Mouse (Mus musculus): ENCODE measurements around the gene Gm17617.
"Not testable (repeated sequence)": the region's sequence is repeated elsewhere in the genome, so short reads cannot be mapped to it uniquely, and the experiment has no call there.

The Gm17617 gene

GRCm38 (mm10) chr13:55135382-55135781 lies 2.0 kb upstream of the Gm17617 start:
- no peak for DNase-seq (ENCODE audit: low spot score in 2 of 2)

GRCm38 (mm10) chr13:55124903-55125302 lies 8.4 kb downstream of the Gm17617 start:
- no peak for DNase-seq (ENCODE audit: low spot score in 2 of 2)

GRCm38 (mm10) chr13:55114375-55114774 lies 19.0 kb downstream of the Gm17617 start:
- DNase-seq (ENCODE audit: low spot score in 2 of 2): no peak

GRCm38 (mm10) chr13:55107694-55108093 lies 25.7 kb downstream of the Gm17617 start:
- DNase-seq (ENCODE audit: low spot score in 2 of 2): no peak

- DNase-seq (ENCODE audit: low spot score in 2 of 2): no peak
Measured at GRCm38 (mm10) chr13:55107116-55107515, 26.2 kb downstream of the Gm17617 start.

GRCm38 (mm10) chr13:55105953-55106691 lies 27.2 kb downstream of the Gm17617 start:
- DNase-seq (ENCODE audit: low spot score in 2 of 2): no peak

- DNase-seq (ENCODE audit: low spot score in 2 of 2): peak; percentile 97 to 98
Measured at GRCm38 (mm10) chr13:55105045-55105952, 28.0 kb downstream of the Gm17617 start, which contains the start of gene Zfp346. Zfp346 (plus strand) TSS chr13:55105311.

GRCm38 (mm10) chr13:55103351-55103750 lies 30.0 kb downstream of the Gm17617 start:
- no peak for DNase-seq (ENCODE audit: low spot score in 2 of 2)

GRCm38 (mm10) chr13:55102366-55102765 lies 31.0 kb downstream of the Gm17617 start:
- no peak for DNase-seq (ENCODE audit: low spot score in 2 of 2)

GRCm38 (mm10) chr13:55101627-55102026 lies 31.7 kb downstream of the Gm17617 start:
- no peak for DNase-seq (ENCODE audit: low spot score in 2 of 2)

- peak; percentile 56 to 79 for DNase-seq (ENCODE audit: low spot score in 2 of 2)
Measured at GRCm38 (mm10) chr13:55099726-55100478, 33.4 kb downstream of the Gm17617 start, which contains the start of gene Uimc1. Uimc1 (minus strand) TSS chr13:55100300.

- DNase-seq (ENCODE audit: low spot score in 2 of 2): peak in 1 of 2 experiments; percentile 28
Measured at GRCm38 (mm10) chr13:55099066-55099725, 34.2 kb downstream of the Gm17617 start.

- DNase-seq (ENCODE audit: low spot score in 2 of 2): not testable (repeated sequence)
Measured at GRCm38 (mm10) chr13:55097841-55098240, 35.5 kb downstream of the Gm17617 start.

GRCm38 (mm10) chr13:55092588-55092987 lies 40.8 kb downstream of the Gm17617 start:
- DNase-seq (ENCODE audit: low spot score in 2 of 2): no peak
